Mouse (Mus musculus): Measurements from ENCODE around the gene Znhit1. TPM values are rescaled to one million over a fixed set of nuclear protein-coding genes. Genes with fewer than 3 reads are reported as not detected.

Znhit1 gene
- polyA plus RNA-seq (2012; ENCODE audit: insufficient read depth, low replicate concordance): 438 and 561 TPM in 2 replicates

GRCm38 (mm10) chr5:136987934-136988271 is at the start of gene Znhit1:
TSS of gene Znhit1 (minus strand) at chr5:136988021.
- H3K4me3 ChIP-seq (replicated peaks): peak within 1 kb of the TSS; percentile 95
- H3K9me3 ChIP-seq: no peaks in the 10 kb centered on the region
- peaks cover 40% of the 10 kb centered on the region for H3K4me1 ChIP-seq
- H3K27me3 ChIP-seq (replicated peaks): no peaks in the 10 kb centered on the region
- peaks cover 67% of the 10 kb centered on the region for H3K36me3 ChIP-seq (replicated peaks; ENCODE audit: low read length)
- TF ChIP-seq FLI1 (IDR thresholded peaks at IDR 0.05; ENCODE audit: low read length): no peak
- no peak for TF ChIP-seq GATA1 (IDR thresholded peaks at IDR 0.05; ENCODE audit: borderline replicate concordance, low read length)

DNA sequence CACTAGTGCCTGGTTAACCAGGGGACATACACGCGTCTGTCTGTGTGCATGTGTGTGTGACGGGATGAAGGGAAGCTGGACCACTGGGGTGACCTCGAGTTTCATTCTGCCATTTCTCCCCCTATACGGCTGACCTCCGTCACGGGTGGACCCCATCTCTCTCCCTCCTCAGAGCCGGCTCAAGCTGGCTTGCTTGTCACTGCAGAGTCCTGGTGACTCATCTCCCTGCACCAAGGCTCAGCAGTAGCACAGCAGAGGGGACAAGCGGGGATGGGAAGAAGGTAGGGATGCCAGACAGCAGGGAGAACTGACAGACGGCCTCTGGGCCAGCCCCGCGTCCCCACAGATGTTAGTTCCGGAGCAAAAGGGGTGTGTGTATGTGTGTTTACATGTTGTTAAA is 48.4 kb upstream of the Znhit1 start:
- peaks cover 12% of the 10 kb centered on the region for H3K27me3 ChIP-seq (replicated peaks)
- TF ChIP-seq FLI1 (IDR thresholded peaks at IDR 0.05; ENCODE audit: low read length): no peak
- no peak for TF ChIP-seq GATA1 (IDR thresholded peaks at IDR 0.05; ENCODE audit: borderline replicate concordance, low read length)
- H3K4me3 ChIP-seq (replicated peaks): no peak overlapping the region
- peaks cover 42% of the 10 kb centered on the region for H3K4me1 ChIP-seq
- H3K36me3 ChIP-seq (replicated peaks; ENCODE audit: low read length): peaks cover 72% of the 10 kb centered on the region
- no peaks in the 10 kb centered on the region for H3K9me3 ChIP-seq

DNA sequence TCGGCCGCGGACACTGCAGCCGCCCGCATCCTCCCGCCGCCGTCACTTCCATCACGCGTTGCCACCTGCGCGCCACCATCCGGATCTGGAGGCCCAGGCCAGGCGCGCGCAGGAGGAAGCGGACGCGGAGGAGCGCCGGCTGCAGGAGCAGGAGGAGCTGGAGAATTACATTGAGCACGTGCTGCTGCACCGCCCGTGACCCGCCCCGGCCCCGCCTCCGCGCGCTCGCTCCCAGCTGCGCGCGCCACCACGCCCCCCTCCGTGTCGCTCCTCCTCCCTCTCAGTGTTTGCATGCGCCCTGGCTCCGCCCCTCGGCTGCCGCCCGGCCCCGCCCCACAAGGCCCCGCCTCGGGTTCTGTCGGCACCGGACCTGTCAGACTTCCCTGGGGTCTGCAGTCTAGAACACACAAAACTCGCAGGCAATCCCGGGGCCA is 44.8 kb upstream of the Znhit1 start:
- peaks cover 38% of the 10 kb centered on the region for H3K36me3 ChIP-seq (replicated peaks; ENCODE audit: low read length)
- H3K4me1 ChIP-seq: peaks cover 58% of the 10 kb centered on the region
- TF ChIP-seq FLI1 (IDR thresholded peaks at IDR 0.05; ENCODE audit: low read length): no peak
- no peak for TF ChIP-seq GATA1 (IDR thresholded peaks at IDR 0.05; ENCODE audit: borderline replicate concordance, low read length)
- H3K4me3 ChIP-seq (replicated peaks): peak overlapping the region; percentile 92
- H3K27me3 ChIP-seq (replicated peaks): peaks cover 46% of the 10 kb centered on the region
- no peaks in the 10 kb centered on the region for H3K9me3 ChIP-seq

- H3K36me3 ChIP-seq (replicated peaks; ENCODE audit: low read length): peaks cover 32% of the 10 kb centered on the region
- no peaks in the 10 kb centered on the region for H3K9me3 ChIP-seq
- TF ChIP-seq GATA1 (IDR thresholded peaks at IDR 0.05; ENCODE audit: borderline replicate concordance, low read length): no peak
- no peak for TF ChIP-seq FLI1 (IDR thresholded peaks at IDR 0.05; ENCODE audit: low read length)
- peak overlapping the region; percentile 92 for H3K4me3 ChIP-seq (replicated peaks)
- H3K27me3 ChIP-seq (replicated peaks): peaks cover 50% of the 10 kb centered on the region
- H3K4me1 ChIP-seq: peaks cover 58% of the 10 kb centered on the region
Observed at GRCm38 (mm10) chr5:137032033-137032421, 44.2 kb upstream of the Znhit1 start.

DNA sequence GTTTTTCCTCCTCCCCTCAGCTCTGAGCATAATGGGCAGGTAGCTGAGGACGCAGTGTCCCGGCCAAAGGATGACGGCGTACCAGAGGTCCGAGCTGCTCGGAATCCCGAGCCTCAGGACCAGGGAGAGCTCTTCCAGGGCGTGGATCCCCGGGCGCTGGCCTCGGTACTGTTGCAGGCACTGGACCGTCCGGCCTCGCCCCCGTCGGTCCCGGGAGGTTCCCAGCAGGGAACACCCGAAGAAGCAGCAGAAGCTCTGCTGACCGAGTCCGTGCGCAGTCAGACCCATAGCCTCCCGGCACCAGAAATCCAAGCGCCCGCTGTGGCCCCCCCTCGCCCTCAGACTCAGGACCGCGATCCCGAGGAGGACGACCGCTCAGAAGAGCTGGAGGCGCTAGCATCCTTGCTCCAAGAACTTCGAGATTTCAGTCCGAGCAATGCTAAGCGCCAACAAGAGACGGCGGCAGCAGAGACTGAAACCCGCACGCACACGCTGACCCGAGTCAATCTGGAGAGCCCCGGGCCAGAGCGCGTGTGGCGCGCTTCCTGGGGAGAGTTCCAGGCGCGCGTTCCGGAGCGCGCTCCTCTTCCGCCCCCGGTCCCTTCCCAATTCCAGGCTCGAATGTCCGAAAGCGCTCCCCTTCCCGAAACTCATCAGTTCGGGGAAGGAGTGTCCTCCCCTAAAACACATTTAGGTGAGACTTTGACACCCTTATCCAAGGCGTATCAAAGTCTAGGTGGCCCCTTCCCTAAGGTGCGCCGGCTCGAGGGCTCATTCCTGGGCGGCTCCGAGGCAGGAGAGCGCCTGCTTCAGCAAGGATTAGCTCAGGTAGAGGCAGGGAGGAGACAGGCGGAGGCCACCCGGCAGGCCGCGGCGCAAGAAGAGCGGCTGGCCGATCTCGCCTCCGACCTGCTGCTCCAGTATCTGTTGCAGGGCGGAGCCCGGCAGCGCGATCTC is 43.5 kb upstream of the Znhit1 start:
- Histone ChIP-seq H3K4me3 (replicated peaks) (peak overlapping the region; percentile 92), H3K9me3 (no peaks in the 10 kb centered on the region), H3K27me3 (replicated peaks) (peaks cover 57% of the 10 kb centered on the region), H3K4me1 (peaks cover 57% of the 10 kb centered on the region), H3K36me3 (replicated peaks; ENCODE audit: low read length) (peaks cover 25% of the 10 kb centered on the region)
- TF ChIP-seq FLI1 (IDR thresholded peaks at IDR 0.05; ENCODE audit: low read length) (no peak), GATA1 (IDR thresholded peaks at IDR 0.05; ENCODE audit: borderline replicate concordance, low read length) (no peak)

GRCm38 (mm10) chr5:137030416-137030810 is 42.6 kb upstream of the Znhit1 start:
- H3K27me3 ChIP-seq (replicated peaks): peaks cover 66% of the 10 kb centered on the region
- peaks cover 55% of the 10 kb centered on the region for H3K4me1 ChIP-seq
- TF ChIP-seq GATA1 (IDR thresholded peaks at IDR 0.05; ENCODE audit: borderline replicate concordance, low read length) (no peak), FLI1 (IDR thresholded peaks at IDR 0.05; ENCODE audit: low read length) (no peak)
- H3K36me3 ChIP-seq (replicated peaks; ENCODE audit: low read length): peaks cover 16% of the 10 kb centered on the region
- peak overlapping the region; percentile 89 for H3K4me3 ChIP-seq (replicated peaks)
- no peaks in the 10 kb centered on the region for H3K9me3 ChIP-seq

DNA sequence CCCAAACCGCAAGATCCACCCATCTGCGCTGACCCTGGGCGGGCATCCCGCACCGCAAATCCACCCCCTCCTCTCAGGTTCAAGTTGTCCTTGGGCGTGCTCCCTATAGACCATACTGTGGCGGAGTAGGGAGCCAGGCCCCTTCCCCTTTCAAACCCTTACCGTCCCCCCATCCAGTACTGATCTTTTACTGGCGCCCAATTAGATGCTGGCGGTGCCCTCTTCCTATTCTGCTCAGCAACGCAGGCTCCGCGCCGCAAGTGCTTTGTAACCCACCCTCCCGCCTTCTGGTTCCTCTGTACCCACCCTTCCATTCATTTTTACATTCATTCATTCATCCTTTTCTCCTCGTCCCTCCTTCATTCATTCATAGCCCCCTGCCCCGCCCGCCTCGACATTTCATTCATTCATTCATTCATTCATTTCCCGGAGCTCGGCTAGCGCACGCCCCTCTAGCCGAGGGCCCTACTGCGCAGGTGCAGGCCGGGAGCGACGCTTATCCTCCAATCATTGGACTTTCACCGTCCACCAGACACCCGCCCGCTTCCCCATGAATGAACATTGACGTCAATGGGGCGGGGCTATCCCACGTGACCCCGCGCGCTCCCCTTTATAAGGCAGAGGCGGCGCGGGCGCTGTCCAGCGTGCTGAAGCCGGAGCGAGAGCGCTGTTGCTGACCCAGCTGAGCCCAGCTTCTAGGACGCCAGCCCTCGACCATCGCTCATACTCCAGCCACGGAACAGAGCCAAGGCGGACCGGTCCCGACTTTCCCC is 42.0 kb upstream of the Znhit1 start:
- H3K4me3 ChIP-seq (replicated peaks): peak overlapping the region; percentile 89
- H3K9me3 ChIP-seq: no peaks in the 10 kb centered on the region
- TF ChIP-seq FLI1 (IDR thresholded peaks at IDR 0.05; ENCODE audit: low read length): no peak
- H3K27me3 ChIP-seq (replicated peaks): peaks cover 72% of the 10 kb centered on the region
- H3K36me3 ChIP-seq (replicated peaks; ENCODE audit: low read length): peaks cover 10% of the 10 kb centered on the region
- H3K4me1 ChIP-seq: peaks cover 61% of the 10 kb centered on the region

DNA sequence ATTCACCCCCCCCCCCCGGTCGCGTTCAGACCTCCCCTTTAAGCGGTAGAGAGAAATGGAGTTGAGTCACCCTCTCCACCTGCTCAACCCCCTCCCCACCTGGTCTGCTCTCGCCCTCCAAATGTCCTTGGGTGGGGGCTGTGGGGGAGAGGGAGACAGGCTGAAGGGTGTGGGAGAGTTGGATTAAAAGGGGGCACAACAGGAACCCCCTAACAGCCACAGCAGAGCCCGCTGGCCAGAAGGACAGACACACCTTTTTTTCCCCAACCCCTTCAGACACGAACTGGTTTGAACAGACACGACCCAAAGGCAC is 41.4 kb upstream of the Znhit1 start:
- Histone ChIP-seq H3K4me3 (replicated peaks) (peak overlapping the region; percentile 89), H3K36me3 (replicated peaks; ENCODE audit: low read length) (peaks cover 4% of the 10 kb centered on the region), H3K27me3 (replicated peaks) (peaks cover 77% of the 10 kb centered on the region), H3K9me3 (no peaks in the 10 kb centered on the region), H3K4me1 (peaks cover 61% of the 10 kb centered on the region)
- TF ChIP-seq GATA1 (IDR thresholded peaks at IDR 0.05; ENCODE audit: borderline replicate concordance, low read length): no peak
- TF ChIP-seq FLI1 (IDR thresholded peaks at IDR 0.05; ENCODE audit: low read length): no peak

- Histone ChIP-seq H3K9me3 (no peaks in the 10 kb centered on the region), H3K4me3 (replicated peaks) (no peak overlapping the region), H3K4me1 (peaks cover 61% of the 10 kb centered on the region), H3K36me3 (replicated peaks; ENCODE audit: low read length) (no peaks in the 10 kb centered on the region), H3K27me3 (replicated peaks) (peaks cover 81% of the 10 kb centered on the region)
- TF ChIP-seq GATA1 (IDR thresholded peaks at IDR 0.05; ENCODE audit: borderline replicate concordance, low read length) (no peak), FLI1 (IDR thresholded peaks at IDR 0.05; ENCODE audit: low read length) (no peak)
Observed at GRCm38 (mm10) chr5:137028561-137029272, 40.9 kb upstream of the Znhit1 start.

Data from megakaryocyte, embryonic 14.5 days (primary cell).